8 mouse cellular contexts compared by ENCODE assay signal in the genomic region with DNA sequence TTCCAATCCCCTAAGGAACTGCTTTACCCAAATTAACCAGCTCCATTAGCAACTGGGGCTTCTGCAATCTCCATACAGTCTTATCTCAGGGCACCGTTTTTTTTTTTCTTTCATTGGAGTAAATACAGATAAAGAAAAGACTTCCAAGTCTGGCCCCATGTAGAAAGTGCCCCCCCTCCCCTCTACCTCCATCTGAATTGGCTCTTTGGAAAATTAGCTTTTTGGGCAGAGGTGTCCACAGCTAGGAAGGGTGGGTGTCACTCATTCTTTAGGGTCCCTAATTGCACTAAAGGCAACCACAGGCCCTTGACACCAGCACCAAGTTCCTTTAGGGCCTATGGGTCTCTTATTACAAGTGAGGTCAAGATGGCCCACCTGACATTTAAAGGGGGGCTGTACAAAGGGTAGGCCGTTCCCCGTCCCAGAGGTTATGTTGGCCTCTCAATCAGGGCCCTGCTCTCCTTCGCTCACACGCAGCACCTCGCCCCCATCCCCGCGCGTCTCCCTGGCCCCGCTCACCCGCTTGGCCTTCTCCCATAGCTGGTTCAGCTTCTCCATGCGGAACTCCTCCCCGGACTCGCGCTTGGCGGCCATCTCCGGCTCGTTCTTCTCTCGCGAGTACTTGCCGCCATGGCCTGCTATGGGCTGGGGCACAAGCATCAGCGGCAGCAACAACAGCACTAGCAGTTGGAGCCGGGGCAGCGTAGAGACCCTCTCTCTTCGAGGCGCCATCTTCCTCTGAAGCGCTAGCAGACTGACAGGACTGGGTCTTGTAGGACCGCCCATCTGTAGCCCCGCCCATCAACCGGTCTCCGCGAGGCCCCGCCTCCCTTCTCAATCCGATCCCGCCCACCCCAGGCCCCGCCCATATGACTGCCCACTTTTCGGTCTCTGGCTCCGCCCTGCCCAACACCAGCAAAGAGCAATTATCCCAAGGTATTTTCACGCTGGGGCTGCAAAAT. TPM values are rescaled to one million over a fixed set of nuclear protein-coding genes. Genes with fewer than 3 reads are reported as not detected.
DNase-seq lines count a peak whose midpoint lies in the region; ATAC-seq lines count a peak whose summit lies in the region.

Lrpap1 (minus strand) TSS at position 807 of the 962 bp plus-strand sequence.

- peak within 1 kb of the TSS; percentile 65 for H3K4me2 ChIP-seq in hindbrain, embryonic 11.5 days (replicated peaks; ENCODE audit: low read depth, low read length)

- H3K9ac ChIP-seq in hindbrain, embryonic 11.5 days (ENCODE audit: low read depth, low read length): peak within 1 kb of the TSS; percentile 66

- H3K27ac ChIP-seq in hindbrain, embryonic 11.5 days (ENCODE audit: low read depth, low read length): 0 out of 2 replicates have a peak within 1 kb of the TSS, but pooled peaks have one; percentile 31

- WGBS in hindbrain, embryonic 11.5 days: under 1% methylated on average over 38 of the region's 39 CpGs

- peak; percentile 95 for DNase-seq in Muller cell, postnatal 12 days (ENCODE audit: inconsistent ontology term)
- DNase-seq in cerebellum, adult 9-11 months: peak; percentile 87
- DNase-seq in frontal cortex, adult 2 months (ENCODE audit: extremely low spot score in 1 of 2, low spot score in 1 of 2): peak; percentile 68 to 91
- peak; percentile 96 for DNase-seq in hindbrain, embryonic 11.5 days (ENCODE audit: low spot score)
- peak; percentile 90 to 93 for DNase-seq in layer of hippocampus, postnatal 10 days (ENCODE audit: low spot score in 2 of 2)
- peak; percentile 88 for DNase-seq in lung, postnatal 10 days
- peak; percentile 87 for DNase-seq in ovary, postnatal 36 days (ENCODE audit: low spot score)
- peak; percentile 88 for DNase-seq in thymus, postnatal 25 days

- H3K4me1 ChIP-seq in hindbrain, embryonic 11.5 days (replicated peaks; ENCODE audit: control insufficient read depth, insufficient read depth, low read length): peaks cover 4% of the 10 kb centered on the region

- no peaks in the 10 kb centered on the region for H3K27me3 ChIP-seq in hindbrain, embryonic 11.5 days (ENCODE audit: control insufficient read depth, insufficient read depth, low read length)

- peak; percentile 95 for ATAC-seq in hindbrain, embryonic 11.5 days (ENCODE audit: low FRiP score)

- H3K36me3 ChIP-seq in hindbrain, embryonic 11.5 days (ENCODE audit: control insufficient read depth, insufficient read depth, low read length): 0 out of 2 replicates have a peak, but pooled peaks cover 2% of the 10 kb centered on the region

- H3K9me3 ChIP-seq in hindbrain, embryonic 11.5 days (ENCODE audit: control insufficient read depth, low read length): no peaks in the 10 kb centered on the region

- H3K4me3 ChIP-seq in hindbrain, embryonic 11.5 days (ENCODE audit: low read depth, low read length): peak within 1 kb of the TSS; percentile 56

RNA-seq across cellular contexts. Expression of gene Lrpap1, which starts in this region (rescaled TPM):
- 120 and 124 TPM in 2 replicates for polyA plus RNA-seq in frontal cortex, adult 2 months (2012; rRNA removed)
- polyA plus RNA-seq in hindbrain, embryonic 11.5 days (2014; fragmentation: Nextera tagmentation; extraction: Ambion mirVana): 104 TPM in 2 replicates
- total RNA-seq in layer of hippocampus, postnatal 10 days (2021): 100 to 1,000 TPM; 130 to 149 TPM

Comparison
In these comparisons a context has a peak if more than half of its experiments do, and no peak if none do; other contexts are left out.
1. Peak in every context shown above with its lines: DNase-seq, ATAC-seq, H3K4me3 ChIP-seq and H3K27ac ChIP-seq.